Mouse (Mus musculus) liver, adult 2 months (tissue): ENCODE results near the gene Hhat.

Experiments
- CTCF ChIP-seq: fragments of 200-500 bp; IDR thresholded peaks from 2 replicates; pipeline ENCODE4 v1.5.1; 2011; ENCODE audit warnings: low read depth, low read length, control low read depth
- POLR2A ChIP-seq: fragments of 200-500 bp; IDR thresholded peaks from 2 replicates; pipeline ENCODE4 v1.6.1; 2011; ENCODE audit warnings: low read length, control low read depth; ENCODE audit not compliant: insufficient read depth; ENCODE audit errors: extremely low read depth

GRCm38 (mm10) chr1:192796201-192797010 lies 25.4 kb upstream of the Hhat start:
- no peak for TF ChIP-seq CTCF
- TF ChIP-seq POLR2A, result no peak
